Mouse (Mus musculus) stomach, postnatal 0 days (tissue): ENCODE results near the gene Rasip1.
A peak's percentile ranks its signal among the peaks of the same experiment; 100 is the strongest.

ENCODE experiments used
- CTCF ChIP-seq: IDR thresholded peaks from 2 replicates; pipeline ENCODE4 v1.5.1; 2016; ENCODE audit warnings: antibody characterized with exemption, low read depth, mild to moderate bottlenecking, moderate library complexity
- EP300 ChIP-seq: optimal IDR thresholded peaks from 2 replicates; pipeline ENCODE3; 2016; ENCODE audit warnings: antibody characterized with exemption

DNA sequence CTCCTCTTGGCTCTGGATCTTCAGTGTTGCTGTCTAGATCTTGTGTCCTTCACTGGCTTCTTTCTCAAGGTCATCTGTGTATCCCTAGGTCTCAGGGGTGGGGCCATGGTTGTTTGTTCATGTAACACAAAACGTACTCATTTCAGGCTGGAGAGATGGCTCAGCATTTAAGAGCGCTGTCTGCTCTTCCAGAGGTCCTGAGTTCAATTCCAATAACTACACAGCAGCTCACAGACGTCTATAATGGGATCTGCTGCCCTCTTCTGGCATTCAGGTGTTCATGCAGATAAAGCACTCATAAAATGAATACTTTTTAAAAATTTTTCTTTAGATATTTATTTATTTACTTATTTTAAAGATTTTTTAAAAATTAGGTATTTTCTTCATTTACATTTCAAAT is 36.4 kb upstream of the Rasip1 start:
- TF ChIP-seq CTCF (peak; percentile 58), EP300 (no peak)
